Mouse (Mus musculus): ENCODE measurements around the gene Tmem161a. TPM values are rescaled to one million over a fixed set of nuclear protein-coding genes. Genes with fewer than 3 reads are reported as not detected.

Tmem161a gene
- polyA plus RNA-seq, 1 experiment from 2014 or later: 56.2 TPM

DNA sequence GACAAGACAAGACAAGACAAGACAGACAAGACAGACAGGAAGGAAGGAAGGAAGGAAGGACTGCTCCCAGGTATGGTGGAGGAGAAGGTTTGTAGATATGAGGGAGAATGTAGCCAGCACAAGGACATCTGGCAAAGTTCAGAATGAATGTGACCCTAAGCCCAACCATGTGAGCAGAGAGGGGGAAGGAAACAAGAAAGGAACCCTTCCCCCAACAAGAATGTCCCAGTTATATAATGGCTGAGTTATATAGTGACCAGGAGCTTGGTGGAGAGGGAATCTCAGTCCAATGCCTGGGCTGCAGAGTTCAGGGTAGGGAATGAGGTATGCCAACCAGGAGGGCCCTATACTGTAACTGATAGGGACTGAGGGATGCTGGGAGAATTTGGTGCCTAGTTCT is 45.3 kb downstream of the Tmem161a start:
- Histone ChIP-seq H3K27ac (no peak overlapping the region), H3K27me3 (ENCODE audit: insufficient read depth, poor library complexity, severe bottlenecking) (0 out of 2 replicates have a peak, but pooled peaks cover 8% of the 10 kb centered on the region), H3K4me3 (no peak overlapping the region), H3K9me3 (no peaks in the 10 kb centered on the region), H3K4me1 (replicated peaks) (peaks cover 7% of the 10 kb centered on the region), H3K36me3 (peaks cover 13% of the 10 kb centered on the region)
- DNase-seq (ENCODE audit: low spot score): no peak

DNA sequence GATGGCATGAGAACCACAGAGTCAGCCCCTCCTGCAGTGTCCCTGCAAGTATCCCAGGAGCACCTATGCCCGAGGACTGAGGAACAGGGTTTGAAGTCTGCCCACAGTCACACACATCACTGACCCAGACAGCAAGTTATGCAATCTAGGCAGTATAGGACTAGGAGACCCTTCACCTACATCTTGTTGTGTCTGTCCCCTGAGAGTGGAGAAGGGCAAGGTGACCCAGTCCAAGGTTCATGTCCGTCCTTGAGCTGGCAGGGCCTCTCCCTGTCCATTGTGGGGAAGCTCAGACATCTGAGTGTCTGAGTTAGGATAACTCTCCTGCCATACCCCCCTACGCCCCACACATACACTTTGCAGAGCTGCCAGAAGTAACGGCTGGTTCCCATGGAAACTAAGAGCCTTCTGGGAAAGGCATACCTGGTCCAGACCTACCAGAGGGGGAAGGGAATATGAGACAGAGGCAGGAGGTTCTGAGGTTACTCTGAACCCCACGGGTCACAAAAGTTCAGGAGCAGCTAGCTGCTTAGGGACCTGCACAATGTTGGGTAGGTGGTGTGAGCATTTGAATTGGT is 47.0 kb downstream of the Tmem161a start:
- 0 out of 2 replicates have a peak, but pooled peaks cover 8% of the 10 kb centered on the region for H3K27me3 ChIP-seq (ENCODE audit: insufficient read depth, poor library complexity, severe bottlenecking)
- DNase-seq (ENCODE audit: low spot score): no peak
- H3K9me3 ChIP-seq: no peaks in the 10 kb centered on the region
- no peaks in the 10 kb centered on the region for H3K4me1 ChIP-seq (replicated peaks)
- H3K36me3 ChIP-seq: peaks cover 31% of the 10 kb centered on the region
- H3K27ac ChIP-seq: no peak overlapping the region
- H3K4me3 ChIP-seq: no peak overlapping the region
- WGBS: 63% methylated on average over 5 of the region's 5 CpGs

GRCm38 (mm10) chr8:70220236-70220840 is 48.2 kb downstream of the Tmem161a start:
- no peak overlapping the region for H3K27ac ChIP-seq
- no peak overlapping the region for H3K4me3 ChIP-seq
- WGBS: 78% methylated on average over 8 of the region's 8 CpGs
- DNase-seq (ENCODE audit: low spot score): no peak
- H3K4me1 ChIP-seq (replicated peaks): no peaks in the 10 kb centered on the region
- H3K36me3 ChIP-seq: peaks cover 42% of the 10 kb centered on the region
- H3K9me3 ChIP-seq: no peaks in the 10 kb centered on the region
- H3K27me3 ChIP-seq (ENCODE audit: insufficient read depth, poor library complexity, severe bottlenecking): 0 out of 2 replicates have a peak, but pooled peaks cover 8% of the 10 kb centered on the region

DNA sequence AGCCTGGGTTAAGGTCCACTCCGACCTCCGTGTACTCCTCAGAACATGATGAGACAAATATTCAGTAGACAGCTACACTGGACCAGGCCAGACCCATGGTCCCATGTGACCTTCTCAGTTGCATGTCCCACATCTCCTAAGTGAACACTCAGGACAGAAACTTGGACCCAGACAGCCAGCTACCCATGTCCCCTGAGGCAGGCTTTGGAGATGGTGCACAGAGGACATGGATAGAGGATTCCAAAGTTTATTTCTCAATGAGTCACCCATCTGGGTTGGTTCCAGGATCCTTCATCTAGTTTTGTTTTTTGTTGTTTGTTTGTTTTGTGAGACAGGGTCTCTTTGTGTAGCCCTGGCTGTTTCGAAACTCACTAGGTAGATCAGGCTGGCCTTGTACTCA is 48.8 kb downstream of the Tmem161a start:
- Histone ChIP-seq H3K36me3 (peaks cover 48% of the 10 kb centered on the region), H3K9me3 (no peaks in the 10 kb centered on the region), H3K4me1 (replicated peaks) (no peaks in the 10 kb centered on the region), H3K27me3 (ENCODE audit: insufficient read depth, poor library complexity, severe bottlenecking) (0 out of 2 replicates have a peak, but pooled peaks cover 8% of the 10 kb centered on the region), H3K27ac (no peak overlapping the region), H3K4me3 (no peak overlapping the region)
- no peak for DNase-seq (ENCODE audit: low spot score)
- WGBS: 91% methylated on average over 3 of the region's 3 CpGs

GRCm38 (mm10) chr8:70222041-70222440 is 49.9 kb downstream of the Tmem161a start:
- H3K27ac ChIP-seq: no peak overlapping the region
- peaks cover 49% of the 10 kb centered on the region for H3K36me3 ChIP-seq
- WGBS: 91% methylated on average over 12 of the region's 12 CpGs
- H3K4me1 ChIP-seq (replicated peaks): no peaks in the 10 kb centered on the region
- no peak for DNase-seq (ENCODE audit: low spot score)
- H3K9me3 ChIP-seq: no peaks in the 10 kb centered on the region
- no peak overlapping the region for H3K4me3 ChIP-seq
- 0 out of 2 replicates have a peak, but pooled peaks cover 4% of the 10 kb centered on the region for H3K27me3 ChIP-seq (ENCODE audit: insufficient read depth, poor library complexity, severe bottlenecking)

- H3K36me3 ChIP-seq: peaks cover 58% of the 10 kb centered on the region
- WGBS: 52% methylated on average over 6 of the region's 6 CpGs
- 0 out of 2 replicates have a peak, but pooled peaks cover 4% of the 10 kb centered on the region for H3K27me3 ChIP-seq (ENCODE audit: insufficient read depth, poor library complexity, severe bottlenecking)
- peaks cover 5% of the 10 kb centered on the region for H3K4me1 ChIP-seq (replicated peaks)
- H3K4me3 ChIP-seq: no peak overlapping the region
- DNase-seq (ENCODE audit: low spot score): peak; percentile 36
- H3K9me3 ChIP-seq: no peaks in the 10 kb centered on the region
- H3K27ac ChIP-seq: no peak overlapping the region
Measured at GRCm38 (mm10) chr8:70223341-70223740, 51.2 kb downstream of the Tmem161a start.

- Histone ChIP-seq H3K9me3 (no peaks in the 10 kb centered on the region), H3K27me3 (ENCODE audit: insufficient read depth, poor library complexity, severe bottlenecking) (no peaks in the 10 kb centered on the region), H3K36me3 (peaks cover 68% of the 10 kb centered on the region), H3K4me1 (replicated peaks) (peaks cover 12% of the 10 kb centered on the region), H3K4me3 (no peak overlapping the region), H3K27ac (no peak overlapping the region)
- DNase-seq (ENCODE audit: low spot score): peak; percentile 29
- 31% methylated on average over 4 of the region's 4 CpGs for WGBS
Measured at GRCm38 (mm10) chr8:70227997-70228396, 55.8 kb downstream of the Tmem161a start.

DNA sequence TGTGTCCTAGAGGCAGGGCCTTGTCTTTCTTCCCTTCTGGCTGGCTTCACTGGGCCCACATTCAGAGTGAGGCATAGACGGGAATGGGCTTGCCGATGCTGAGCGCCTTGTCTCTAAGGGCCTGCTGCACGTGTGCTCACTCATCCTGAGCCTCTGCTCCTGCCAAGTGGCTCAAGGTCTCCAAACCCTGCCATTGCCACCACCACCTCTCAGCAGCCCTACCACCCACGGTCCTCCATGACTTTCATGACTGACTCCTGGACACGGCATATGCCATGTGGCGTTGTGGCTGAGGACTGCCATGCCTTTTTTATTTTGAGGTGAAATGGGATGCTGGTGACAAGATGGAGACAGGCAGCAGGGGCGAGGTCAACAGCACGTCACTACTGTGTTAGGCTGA is 58.7 kb downstream of the Tmem161a start:
- Histone ChIP-seq H3K4me3 (no peak overlapping the region), H3K4me1 (replicated peaks) (peaks cover 30% of the 10 kb centered on the region), H3K9me3 (no peaks in the 10 kb centered on the region), H3K36me3 (peaks cover 39% of the 10 kb centered on the region), H3K27me3 (ENCODE audit: insufficient read depth, poor library complexity, severe bottlenecking) (no peaks in the 10 kb centered on the region), H3K27ac (no peak overlapping the region)
- WGBS: 91% methylated on average over 9 of the region's 9 CpGs
- DNase-seq (ENCODE audit: low spot score): no peak

Other genes with a start within 250 kb of the Tmem161a start
- 46.9 and 50.3 TPM in 2 replicates for gene Gatad2a, start 176.0 kb upstream of the Tmem161a start, polyA plus RNA-seq (2016; fragmentation: Nextera tagmentation; extraction: Ambion mirVana)
- 62.6 and 66.8 TPM in 2 replicates for gene Mau2, start 129.6 kb upstream of the Tmem161a start, polyA plus RNA-seq (2016; fragmentation: Nextera tagmentation; extraction: Ambion mirVana)
- 51.3 and 54.2 TPM in 2 replicates for gene Sugp1, start 129.5 kb upstream of the Tmem161a start, polyA plus RNA-seq (2016; fragmentation: Nextera tagmentation; extraction: Ambion mirVana)
- 0.56 and 0.88 TPM in 2 replicates for gene Tm6sf2, start 99.4 kb upstream of the Tmem161a start, polyA plus RNA-seq (2016; fragmentation: Nextera tagmentation; extraction: Ambion mirVana)
- gene Hapln4, start 88.9 kb upstream of the Tmem161a start, polyA plus RNA-seq (2016; fragmentation: Nextera tagmentation; extraction: Ambion mirVana): 0.12 and 0.20 TPM in 2 replicates
- 20.2 and 67.1 TPM in 2 replicates for gene Ncan, start 51.5 kb upstream of the Tmem161a start, polyA plus RNA-seq (2016; fragmentation: Nextera tagmentation; extraction: Ambion mirVana)
- 37.0 and 38.0 TPM in 2 replicates for gene Nr2c2ap, start 41.0 kb upstream of the Tmem161a start, polyA plus RNA-seq (2016; fragmentation: Nextera tagmentation; extraction: Ambion mirVana)
- gene Rfxank, start 33.2 kb upstream of the Tmem161a start, polyA plus RNA-seq (2016; fragmentation: Nextera tagmentation; extraction: Ambion mirVana): 19.5 and 20.6 TPM in 2 replicates
- 46.9 and 48.3 TPM in 2 replicates for gene Borcs8, start 32.9 kb upstream of the Tmem161a start, polyA plus RNA-seq (2016; fragmentation: Nextera tagmentation; extraction: Ambion mirVana)
- 0.58 and 0.76 TPM in 2 replicates for gene Mef2b, start 32.6 kb upstream of the Tmem161a start, polyA plus RNA-seq (2016; fragmentation: Nextera tagmentation; extraction: Ambion mirVana)
- 2.6 and 3.5 TPM in 2 replicates for gene Slc25a42, start 39.9 kb downstream of the Tmem161a start, polyA plus RNA-seq (2016; fragmentation: Nextera tagmentation; extraction: Ambion mirVana)
- gene Sugp2, start 61.9 kb downstream of the Tmem161a start, polyA plus RNA-seq (2016; fragmentation: Nextera tagmentation; extraction: Ambion mirVana): 56.1 and 58.2 TPM in 2 replicates
- gene Armc6, start 62.1 kb downstream of the Tmem161a start, polyA plus RNA-seq (2016; fragmentation: Nextera tagmentation; extraction: Ambion mirVana): 39.7 and 40.9 TPM in 2 replicates
- 107 and 108 TPM in 2 replicates for gene Homer3, start 110.5 kb downstream of the Tmem161a start, polyA plus RNA-seq (2016; fragmentation: Nextera tagmentation; extraction: Ambion mirVana)
- 54.4 and 54.8 TPM in 2 replicates for gene Ddx49, start 130.1 kb downstream of the Tmem161a start, polyA plus RNA-seq (2016; fragmentation: Nextera tagmentation; extraction: Ambion mirVana)
- gene Cope, start 130.2 kb downstream of the Tmem161a start, polyA plus RNA-seq (2016; fragmentation: Nextera tagmentation; extraction: Ambion mirVana): 324 and 329 TPM in 2 replicates
- 3.0 and 7.3 TPM in 2 replicates for gene Cers1, start 143.4 kb downstream of the Tmem161a start, polyA plus RNA-seq (2016; fragmentation: Nextera tagmentation; extraction: Ambion mirVana)
- gene Gdf1, start 157.5 kb downstream of the Tmem161a start, polyA plus RNA-seq (2016; fragmentation: Nextera tagmentation; extraction: Ambion mirVana): 2.9 and 4.3 TPM in 2 replicates
- 19.0 and 25.0 TPM in 2 replicates for gene Upf1, start 180.9 kb downstream of the Tmem161a start, polyA plus RNA-seq (2016; fragmentation: Nextera tagmentation; extraction: Ambion mirVana)
- 0.27 and 0.38 TPM in 2 replicates for gene Comp, start 201.2 kb downstream of the Tmem161a start, polyA plus RNA-seq (2016; fragmentation: Nextera tagmentation; extraction: Ambion mirVana)